Mouse (Mus musculus): ENCODE measurements around the gene Esyt2.

DNA sequence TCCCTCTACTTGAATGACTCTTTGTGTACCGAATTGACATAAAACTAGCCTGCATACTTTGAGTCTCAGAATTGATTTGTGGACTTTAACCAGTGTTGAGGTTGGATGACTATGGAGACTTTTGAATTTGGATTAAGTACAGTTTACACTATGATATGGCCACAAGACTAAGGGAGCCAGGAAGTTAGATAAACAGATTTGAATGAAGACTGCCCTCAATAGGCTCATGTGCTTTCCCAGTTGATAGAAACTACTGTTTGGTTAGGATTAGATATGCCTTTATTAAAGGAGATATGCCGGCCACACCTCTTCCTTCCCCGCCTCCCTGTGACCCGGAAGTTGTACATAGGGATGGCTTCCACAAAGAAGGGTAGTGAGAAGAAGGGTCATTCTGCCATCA, 5.4 kb upstream of the Esyt2 start:
- TF ChIP-seq CTCF (IDR thresholded peaks at IDR 0.05) (no peak), POLR2A (IDR thresholded peaks at IDR 0.05; ENCODE audit: insufficient read depth, low read depth, low read length) (no peak), EP300 (IDR thresholded peaks at IDR 0.05; ENCODE audit: insufficient read depth, low read depth, low read length) (no peak)
